Mouse (Mus musculus) CH12.LX (cell line): ENCODE measurements around the gene Trpm7. TPM values are rescaled to one million over a fixed set of nuclear protein-coding genes. Genes with fewer than 3 reads are reported as not detected.

Experiments used
- DNase-seq: peaks from one replicate; pipeline ENCODE4 v3.0.0-alpha.2; 2013; ENCODE audit errors: extremely low read depth
- H3K27ac ChIP-seq: 2 replicates; pipeline ENCODE4 v1.5.1; 2012; ENCODE audit warnings: low read depth, mild to moderate bottlenecking, control low read depth, moderate library complexity; ENCODE audit not compliant: insufficient read depth
- H3K27me3 ChIP-seq: replicated peaks from 2 replicates; pipeline ENCODE3; 2012; ENCODE audit warnings: inconsistent platforms
- H3K36me3 ChIP-seq, 2 experiments: replicated peaks in 1 of 2; 2 replicates each; pipeline versions ENCODE3 to v1.6.1; 2012; ENCODE audit warnings: inconsistent platforms in 1 of 2, low read length in 1 of 2, mild to moderate bottlenecking in 1 of 2, mixed read lengths in 1 of 2, moderate library complexity in 1 of 2; ENCODE audit not compliant: control insufficient read depth in 1 of 2, insufficient read depth in 1 of 2
- H3K4me1 ChIP-seq, 2 experiments: 2 replicates each; pipeline ENCODE4 v1.6.1; 2012; ENCODE audit warnings: inconsistent platforms in 1 of 2, moderate library complexity in 1 of 2; ENCODE audit not compliant: insufficient read depth in 2 of 2, control insufficient read depth in 1 of 2
- H3K4me2 ChIP-seq: 2 replicates; pipeline ENCODE4 v1.6.1; 2012; ENCODE audit warnings: low read depth, mild to moderate bottlenecking, control low read depth; ENCODE audit not compliant: poor library complexity, insufficient read depth, severe bottlenecking
- H3K4me3 ChIP-seq, 3 experiments: fragments of 150-350 bp in 1 of 3; sonication (generic) in 1 of 3; replicated peaks in 1 of 3; 2 replicates each; pipeline versions ENCODE3 to v1.5.1; 2011 to 2012; ENCODE audit warnings: low read depth in 2 of 3, low read length in 2 of 3, mild to moderate bottlenecking in 2 of 3, moderate library complexity in 2 of 3, control low read depth in 1 of 3, improper control_type of control experiment in 1 of 3, inconsistent platforms in 1 of 3, mixed read lengths in 1 of 3; ENCODE audit not compliant: poor library complexity in 1 of 3
- H3K79me2 ChIP-seq: replicated peaks from 2 replicates; pipeline ENCODE4 v1.6.1; 2012; ENCODE audit warnings: mild to moderate bottlenecking, moderate library complexity; ENCODE audit not compliant: control insufficient read depth, poor library complexity, insufficient read depth, severe bottlenecking; ENCODE audit errors: extremely low read depth
- H3K9ac ChIP-seq: 2 replicates; pipeline ENCODE4 v1.6.1; 2012; ENCODE audit warnings: low read depth, mild to moderate bottlenecking, control low read depth, moderate library complexity; ENCODE audit not compliant: insufficient read depth
- H3K9me3 ChIP-seq: replicated peaks from 2 replicates; pipeline ENCODE3; 2012; ENCODE audit warnings: low read length, inconsistent platforms, mixed read lengths
- BHLHE40 ChIP-seq: IDR thresholded peaks from 2 replicates; pipeline ENCODE4 v1.6.1; 2011; ENCODE audit warnings: mild to moderate bottlenecking, low read depth, low read length, improper control_type of control experiment
- CTCF ChIP-seq, 2 experiments: IDR thresholded peaks in 1 of 2; conservative IDR thresholded peaks in 1 of 2; 2 replicates each; pipeline ENCODE4 v1.5.1; 2011 to 2012; ENCODE audit warnings: low read depth in 2 of 2, low read length in 2 of 2, improper control_type of control experiment in 1 of 2, inconsistent platforms in 1 of 2, mild to moderate bottlenecking in 1 of 2, moderate library complexity in 1 of 2
- HCFC1 ChIP-seq: IDR thresholded peaks from 2 replicates; pipeline ENCODE4 v1.6.1; 2012; ENCODE audit warnings: low read depth, mild to moderate bottlenecking, inconsistent platforms, low read length, improper control_type of control experiment
- KAT2A ChIP-seq: IDR thresholded peaks from 2 replicates; pipeline ENCODE4 v1.6.1; 2012; ENCODE audit warnings: low read length, improper control_type of control experiment, inconsistent platforms; ENCODE audit not compliant: insufficient replicate concordance
- MAFK ChIP-seq: IDR thresholded peaks from 2 replicates; pipeline ENCODE4 v1.6.1; 2011; ENCODE audit warnings: low read length, improper control_type of control experiment; ENCODE audit not compliant: insufficient replicate concordance
- MAZ ChIP-seq: IDR thresholded peaks from 2 replicates; pipeline ENCODE4 v1.6.1; 2012; ENCODE audit warnings: low read depth, mild to moderate bottlenecking, inconsistent platforms, low read length, improper control_type of control experiment, moderate library complexity
- MEF2A ChIP-seq: IDR thresholded peaks from 2 replicates; pipeline ENCODE4 v1.6.1; 2014; ENCODE audit warnings: low read depth, mild to moderate bottlenecking, inconsistent platforms, low read length, improper control_type of control experiment, borderline replicate concordance
- MXI1 ChIP-seq: IDR thresholded peaks from 2 replicates; pipeline ENCODE4 v1.6.1; 2011; ENCODE audit warnings: mild to moderate bottlenecking, low read depth, low read length, improper control_type of control experiment
- NELFE ChIP-seq: IDR thresholded peaks from 2 replicates; pipeline ENCODE4 v1.6.1; 2011; ENCODE audit warnings: low read depth, low read length, improper control_type of control experiment
- NRF1 ChIP-seq: IDR thresholded peaks from 2 replicates; pipeline ENCODE4 v1.6.1; 2014; ENCODE audit warnings: low read depth, mild to moderate bottlenecking, inconsistent platforms, low read length, improper control_type of control experiment, moderate library complexity
- SMC3 ChIP-seq: IDR thresholded peaks from 2 replicates; pipeline ENCODE4 v1.6.1; 2011; ENCODE audit warnings: low read depth, low read length, improper control_type of control experiment
- TCF12 ChIP-seq: IDR thresholded peaks from 2 replicates; pipeline ENCODE4 v1.6.1; 2014; ENCODE audit warnings: low read depth, mild to moderate bottlenecking, inconsistent platforms, low read length, improper control_type of control experiment
- UBTF ChIP-seq: IDR thresholded peaks from 2 replicates; pipeline ENCODE4 v1.6.1; 2012; ENCODE audit warnings: low read depth, mild to moderate bottlenecking, inconsistent platforms, low read length, improper control_type of control experiment, moderate library complexity
- USF1 ChIP-seq: IDR thresholded peaks from 2 replicates; pipeline ENCODE4 v1.6.1; 2014; ENCODE audit warnings: low read depth, mild to moderate bottlenecking, inconsistent platforms, low read length, improper control_type of control experiment
- dilution Hi-C: fragments of 300-500 bp; cut with MboI; formaldehyde crosslinking; loops from 2 replicates; pipeline ENCODE4 v1.14.3; 2020; ENCODE audit warnings: low sequenced_read_pairs; ENCODE audit not compliant: extremely low pct_unique_long_range_greater_than_20kb, extremely low pct_ligation_motif_present
- in situ Hi-C: fragments of 300-500 bp; cut with MboI; formaldehyde crosslinking; loops from 3 replicates; pipeline ENCODE4 v1.14.3; 2019; ENCODE audit warnings: low sequenced_read_pairs, low pct_ligation_motif_present, low pct_unique_long_range_greater_than_20kb, mixed read lengths
- polyA plus RNA-seq: library from polyadenylated mRNA; unstranded; fragments of >175 nt; gene quantifications from 2 replicates; pipeline ENCODE4 v1.2.1, GENCODE M21; 2012; ENCODE audit warnings: low read depth; ENCODE audit not compliant: insufficient read length
- total RNA-seq, 2 experiments: library from RNA; depleted of rRNA; stranded (reverse); fragments of 300-350 nt in 1 of 2; fragments of >200 nt in 1 of 2; gene quantifications; 2 replicates each; pipeline ENCODE4 v1.2.3; 2012 to 2014

Trpm7 gene
- total and polyA plus RNA-seq, 3 experiments = 14.1 to 30.1 (median 23.7) TPM

DNA sequence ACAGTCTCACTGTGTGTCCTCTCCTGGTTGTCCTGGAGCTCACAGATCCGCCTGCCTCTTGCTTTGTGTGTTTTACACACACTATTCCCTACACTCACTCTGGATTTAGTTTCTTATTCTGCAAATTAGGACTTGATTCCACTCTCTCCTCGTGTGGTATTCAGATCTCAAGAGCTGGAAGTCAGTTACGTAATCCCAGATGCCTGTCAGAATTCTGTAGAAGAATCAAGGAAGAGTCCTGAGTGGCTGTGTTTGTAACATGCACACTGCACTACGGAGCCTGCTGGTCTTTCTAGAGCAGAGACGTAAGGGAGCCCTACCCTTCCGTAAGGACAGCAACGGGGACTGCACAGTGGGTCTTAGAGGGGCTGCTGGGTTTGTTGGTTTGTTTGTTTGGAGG is 116.7 kb downstream of the Trpm7 start:
- no peaks in the 10 kb centered on the region for H3K9me3 ChIP-seq
- H3K79me2 ChIP-seq = no peaks in the 10 kb centered on the region
- H3K27ac ChIP-seq = no peak overlapping the region
- dilution Hi-C loops = no loop called here
- H3K27me3 ChIP-seq = no peaks in the 10 kb centered on the region
- no peak overlapping the region for H3K4me3 ChIP-seq
- peaks cover 59 to 95% of the 10 kb centered on the region in 2 experiments for H3K36me3 ChIP-seq
- H3K9ac ChIP-seq = no peak overlapping the region
- no peak for DNase-seq
- H3K4me2 ChIP-seq = no peak overlapping the region
- TF ChIP-seq HCFC1 (no peak), MAFK (no peak), NELFE (no peak), MEF2A (no peak), KAT2A (no peak)
- TF ChIP-seq, all 38 proteins: peak for 0
- peaks cover 0 to 11% of the 10 kb centered on the region in 2 experiments; a peak in 1 of 4 replicates for H3K4me1 ChIP-seq
- in situ Hi-C loops = no loop called here

DNA sequence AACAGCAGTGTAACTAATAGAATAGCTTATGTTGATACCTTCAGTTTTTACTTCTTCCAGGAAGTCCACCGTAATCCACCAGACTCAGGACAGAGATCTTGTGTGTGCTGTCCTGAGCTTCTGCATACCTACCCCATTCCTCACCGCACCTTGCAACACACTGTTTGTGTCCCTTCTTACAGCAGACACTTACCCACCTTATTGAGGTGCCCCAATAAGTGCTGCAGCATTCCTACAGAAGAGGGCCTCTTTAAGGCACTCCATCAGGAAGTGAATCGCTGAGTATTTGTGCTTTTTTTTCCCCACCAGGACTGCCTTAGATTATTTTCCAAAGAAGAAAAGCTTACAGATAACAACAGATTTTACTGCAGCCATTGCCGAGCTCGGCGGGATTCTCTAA is 120.4 kb downstream of the Trpm7 start:
- no peaks in the 10 kb centered on the region for H3K27me3 ChIP-seq
- H3K4me3 ChIP-seq = no peak overlapping the region
- no peak overlapping the region for H3K9ac ChIP-seq
- dilution Hi-C loops = no loop called here
- no peak overlapping the region for H3K4me2 ChIP-seq
- DNase-seq = no peak
- H3K79me2 ChIP-seq = no peaks in the 10 kb centered on the region
- in situ Hi-C loops = no loop called here
- H3K36me3 ChIP-seq = peaks cover 72 to 95% of the 10 kb centered on the region in 2 experiments
- no peaks in the 10 kb centered on the region for H3K4me1 ChIP-seq
- no peaks in the 10 kb centered on the region for H3K9me3 ChIP-seq
- no peak overlapping the region for H3K27ac ChIP-seq
- TF ChIP-seq SMC3 (no peak), HCFC1 (no peak), TCF12 (no peak), MAZ (no peak), MXI1 (no peak), NRF1 (no peak), UBTF (no peak), CTCF (conservative IDR thresholded peaks at IDR 0.05 in 1 of 2, IDR thresholded peaks at IDR 0.05 in 1 of 2; ENCODE audit: low read depth in 2 of 2, low read length in 2 of 2) (no peak), BHLHE40 (no peak)

DNA sequence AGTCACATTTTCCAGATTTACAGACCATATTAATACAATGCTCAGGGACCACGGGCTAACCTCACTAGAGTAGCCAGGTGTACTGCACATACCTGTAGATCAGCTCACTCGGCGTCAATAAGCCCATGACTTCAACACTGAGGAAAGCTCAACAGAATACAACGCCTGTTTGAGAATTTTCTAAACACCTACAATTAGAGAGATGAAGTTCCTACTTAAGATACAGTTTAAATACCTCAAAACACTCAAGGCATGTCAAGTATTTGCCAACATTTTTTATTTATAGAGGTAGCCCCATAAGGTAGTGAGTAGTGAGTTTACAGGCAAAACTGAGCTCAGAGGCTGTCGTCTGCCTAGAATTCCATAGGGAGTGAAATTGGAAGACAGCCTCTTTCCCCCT is 132.6 kb downstream of the Trpm7 start:
- no peak overlapping the region for H3K4me2 ChIP-seq
- no peaks in the 10 kb centered on the region for H3K9me3 ChIP-seq
- in situ Hi-C loops = no loop called here
- no peak overlapping the region for H3K4me3 ChIP-seq
- TF ChIP-seq USF1 (no peak), CTCF (conservative IDR thresholded peaks at IDR 0.05 in 1 of 2, IDR thresholded peaks at IDR 0.05 in 1 of 2; ENCODE audit: low read depth in 2 of 2, low read length in 2 of 2) (no peak)
- H3K9ac ChIP-seq = no peak overlapping the region
- H3K79me2 ChIP-seq = no peaks in the 10 kb centered on the region
- dilution Hi-C loops = no loop called here
- DNase-seq = no peak
- no peaks in the 10 kb centered on the region for H3K4me1 ChIP-seq
- H3K27me3 ChIP-seq = no peaks in the 10 kb centered on the region
- H3K36me3 ChIP-seq = peaks cover 47 to 82% of the 10 kb centered on the region in 2 experiments
- no peak overlapping the region for H3K27ac ChIP-seq

Other genes starting within 250 kb of the Trpm7 start
- gene Gabpb1, start 199.9 kb downstream of the Trpm7 start, total RNA-seq (2012; rRNA removed) = 23.9 and 25.5 TPM in 2 replicates
- gene Gabpb1, start 199.9 kb downstream of the Trpm7 start, total RNA-seq (2014; rRNA removed) = 50.1 and 56.8 TPM in 2 replicates
- gene Gabpb1, start 199.9 kb downstream of the Trpm7 start, polyA plus RNA-seq = 50.2 and 52.1 TPM in 2 replicates
- 24.2 TPM in 2 replicates for gene Usp8, start 168.9 kb downstream of the Trpm7 start, total RNA-seq (2012; rRNA removed)
- 23.5 and 24.1 TPM in 2 replicates for gene Usp8, start 168.9 kb downstream of the Trpm7 start, total RNA-seq (2014; rRNA removed)
- gene Usp8, start 168.9 kb downstream of the Trpm7 start, polyA plus RNA-seq = 41.5 and 43.0 TPM in 2 replicates
- 0.84 and 0.89 TPM in 2 replicates for gene Usp50, start 92.8 kb downstream of the Trpm7 start, total RNA-seq (2012; rRNA removed)
- gene Usp50, start 92.8 kb downstream of the Trpm7 start, total RNA-seq (2014; rRNA removed) = 3.2 and 3.7 TPM in 2 replicates
- 0.37 TPM in 2 replicates for gene Usp50, start 92.8 kb downstream of the Trpm7 start, polyA plus RNA-seq
- 29.8 and 37.4 TPM in 2 replicates for gene Sppl2a, start 57.0 kb upstream of the Trpm7 start, total RNA-seq (2012; rRNA removed)
- 52.4 and 58.5 TPM in 2 replicates for gene Sppl2a, start 57.0 kb upstream of the Trpm7 start, total RNA-seq (2014; rRNA removed)
- gene Sppl2a, start 57.0 kb upstream of the Trpm7 start, polyA plus RNA-seq = 34.0 and 35.3 TPM in 2 replicates
- gene Ap4e1, start 132.5 kb upstream of the Trpm7 start, total RNA-seq (2012; rRNA removed) = 5.8 and 6.9 TPM in 2 replicates
- 9.6 and 10.9 TPM in 2 replicates for gene Ap4e1, start 132.5 kb upstream of the Trpm7 start, total RNA-seq (2014; rRNA removed)
- gene Ap4e1, start 132.5 kb upstream of the Trpm7 start, polyA plus RNA-seq = 9.0 and 10.0 TPM in 2 replicates
- gene Blvra, start 194.4 kb upstream of the Trpm7 start, total RNA-seq (2012; rRNA removed) = 44.4 and 56.5 TPM in 2 replicates
- gene Blvra, start 194.4 kb upstream of the Trpm7 start, total RNA-seq (2014; rRNA removed) = 69.0 and 78.7 TPM in 2 replicates
- 38.4 and 46.7 TPM in 2 replicates for gene Blvra, start 194.4 kb upstream of the Trpm7 start, polyA plus RNA-seq